Mouse (Mus musculus): ENCODE results near the gene Fpr2. TPM values are rescaled to one million over a fixed set of nuclear protein-coding genes. Genes with fewer than 3 reads are reported as not detected.

Gene Fpr2
- polyA plus RNA-seq, 1 experiment from 2014 or later, result 3.5 TPM

DNA sequence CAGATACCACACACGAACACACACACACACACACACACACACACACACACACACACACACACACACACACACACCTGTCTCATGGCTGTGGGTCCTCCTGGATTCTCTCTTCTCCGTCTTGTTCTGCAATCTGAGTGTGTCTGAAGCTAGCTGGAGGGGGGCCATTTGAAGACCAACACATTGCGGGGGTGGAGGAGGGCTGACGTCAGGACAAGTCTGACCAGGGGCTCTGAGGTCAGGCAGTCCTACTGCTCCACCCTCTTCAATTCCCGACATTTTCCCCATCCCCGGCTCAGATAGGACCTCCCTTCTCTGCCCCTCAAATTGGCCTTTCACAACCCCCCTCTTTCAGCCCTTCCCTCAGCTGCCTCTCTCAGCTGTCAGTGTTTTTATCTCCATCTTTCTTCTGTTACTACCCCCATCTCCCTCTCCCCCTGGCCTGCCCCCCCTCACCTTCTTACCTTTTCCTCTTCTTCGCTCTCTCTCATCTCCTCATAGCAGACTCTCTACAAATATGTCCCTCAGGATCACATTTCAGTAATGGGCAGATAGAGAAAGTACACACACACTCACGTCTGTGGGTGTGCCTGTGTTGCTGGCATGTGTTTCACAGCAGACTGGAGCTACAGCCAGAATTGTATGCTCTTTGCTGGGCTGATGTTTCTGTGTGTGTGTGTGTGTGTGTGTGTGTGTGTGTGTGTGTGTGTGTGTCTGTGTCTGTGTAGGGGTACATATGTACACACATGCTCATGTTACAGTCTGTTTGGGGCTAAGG, 32.4 kb upstream of the Fpr2 start, which contains the start of gene Has1:
Gene Has1 (minus strand): TSS at position 142 of the 775 bp plus-strand sequence.
- H3K4me3 ChIP-seq (replicated peaks), result no peak within 1 kb of the TSS
- H3K9ac ChIP-seq, result no peak within 1 kb of the TSS
- WGBS (ENCODE audit: insufficient replicate concordance), result 42% methylated on average over 8 of the region's 8 CpGs
- H3K36me3 ChIP-seq (replicated peaks), result no peaks in the 10 kb centered on the region
- H3K4me2 ChIP-seq, result no peak within 1 kb of the TSS
- peaks cover 13% of the 10 kb centered on the region for H3K27me3 ChIP-seq
- H3K9me3 ChIP-seq (replicated peaks), result no peaks in the 10 kb centered on the region
- 0 out of 2 replicates have a peak, but pooled peaks cover 2% of the 10 kb centered on the region for H3K4me1 ChIP-seq (replicated peaks)
- ATAC-seq (ENCODE audit: insufficient read depth), result no peak
- no peak within 1 kb of the TSS for H3K27ac ChIP-seq (replicated peaks)

DNA sequence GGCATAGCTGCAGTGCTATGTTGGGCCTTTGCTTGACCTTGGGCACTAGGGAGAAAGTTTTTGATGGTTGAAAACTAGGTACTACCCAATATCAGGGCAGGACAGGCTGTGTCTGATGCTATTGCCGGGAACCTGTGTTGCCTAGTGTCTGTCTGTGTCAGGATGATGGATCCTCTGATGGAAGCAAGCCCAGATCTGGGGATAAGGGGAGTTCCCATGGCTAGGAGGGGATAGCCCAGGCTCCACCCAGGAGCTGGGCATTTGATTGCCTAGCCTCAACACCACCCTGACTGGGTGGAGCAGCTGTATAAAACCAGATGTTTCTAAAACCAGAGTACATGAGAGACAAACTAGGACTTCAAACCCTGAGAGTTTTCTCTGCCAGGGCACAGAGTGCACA, 31.0 kb upstream of the Fpr2 start:
- H3K27me3 ChIP-seq, result peaks cover 2% of the 10 kb centered on the region; the same call in 1 of the 2 replicates
- H3K4me2 ChIP-seq, result no peak overlapping the region
- H3K9me3 ChIP-seq (replicated peaks), result no peaks in the 10 kb centered on the region
- no peaks in the 10 kb centered on the region for H3K36me3 ChIP-seq (replicated peaks)
- H3K27ac ChIP-seq (replicated peaks), result no peak overlapping the region
- no peak overlapping the region for H3K4me3 ChIP-seq (replicated peaks)
- no peak overlapping the region for H3K9ac ChIP-seq
- no peaks in the 10 kb centered on the region for H3K4me1 ChIP-seq (replicated peaks)
- 54% methylated on average over 1 of the region's 1 CpGs for WGBS (ENCODE audit: insufficient replicate concordance)
- no peak for ATAC-seq (ENCODE audit: insufficient read depth)

DNA sequence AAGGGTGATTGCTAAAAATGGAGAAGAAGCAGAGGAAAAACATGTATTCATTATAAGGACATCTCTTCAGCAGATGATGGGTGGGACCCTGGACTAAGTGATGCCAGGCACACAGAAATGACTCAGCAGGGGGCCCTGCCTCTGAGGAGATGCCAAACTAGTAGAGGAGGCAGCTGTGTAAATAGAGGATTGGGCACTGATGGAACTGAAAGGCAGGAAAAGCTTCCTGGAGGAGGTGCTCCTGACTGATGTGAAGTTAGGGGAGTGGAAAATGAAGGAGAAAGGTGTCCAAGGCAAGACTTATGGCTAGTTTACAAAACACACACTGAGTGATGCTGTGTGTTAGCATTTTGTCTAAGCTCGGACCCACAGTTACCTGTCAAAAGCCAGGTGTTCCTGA, 30.2 kb upstream of the Fpr2 start:
- H3K4me1 ChIP-seq (replicated peaks), result no peaks in the 10 kb centered on the region
- H3K9me3 ChIP-seq (replicated peaks), result no peaks in the 10 kb centered on the region
- no peaks in the 10 kb centered on the region for H3K27me3 ChIP-seq
- H3K4me2 ChIP-seq, result no peak overlapping the region
- no peaks in the 10 kb centered on the region for H3K36me3 ChIP-seq (replicated peaks)
- no peak for ATAC-seq (ENCODE audit: insufficient read depth)
- no peak overlapping the region for H3K9ac ChIP-seq
- H3K27ac ChIP-seq (replicated peaks), result no peak overlapping the region
- WGBS (ENCODE audit: insufficient replicate concordance), result 35% methylated on average over 1 of the region's 1 CpGs
- H3K4me3 ChIP-seq (replicated peaks), result no peak overlapping the region

DNA sequence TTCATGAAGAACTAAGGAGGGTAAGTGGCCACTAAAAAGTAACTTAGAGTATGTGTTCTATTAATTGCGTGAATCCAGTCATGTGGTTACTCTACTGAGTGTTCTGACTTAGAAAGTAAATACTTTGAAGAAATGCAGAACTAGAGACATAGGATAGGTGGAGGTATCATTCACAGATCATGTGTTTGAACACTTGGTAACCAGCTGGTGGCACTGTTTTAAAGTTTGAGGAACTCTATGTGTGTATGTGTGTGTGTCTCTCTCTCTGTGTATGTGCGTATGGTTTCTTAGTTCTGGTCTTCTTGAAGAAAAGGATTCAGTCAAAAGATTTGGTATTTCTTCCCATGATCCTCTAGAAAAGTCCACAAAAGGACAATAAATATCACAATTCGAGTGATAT, 27.5 kb upstream of the Fpr2 start:
- WGBS (ENCODE audit: insufficient replicate concordance), result 60% methylated on average over 3 of the region's 3 CpGs
- no peak overlapping the region for H3K9ac ChIP-seq
- no peaks in the 10 kb centered on the region for H3K36me3 ChIP-seq (replicated peaks)
- no peaks in the 10 kb centered on the region for H3K27me3 ChIP-seq
- no peaks in the 10 kb centered on the region for H3K9me3 ChIP-seq (replicated peaks)
- H3K4me2 ChIP-seq, result no peak overlapping the region
- ATAC-seq (ENCODE audit: insufficient read depth), result no peak
- H3K27ac ChIP-seq (replicated peaks), result no peak overlapping the region
- no peaks in the 10 kb centered on the region for H3K4me1 ChIP-seq (replicated peaks)
- H3K4me3 ChIP-seq (replicated peaks), result no peak overlapping the region

DNA sequence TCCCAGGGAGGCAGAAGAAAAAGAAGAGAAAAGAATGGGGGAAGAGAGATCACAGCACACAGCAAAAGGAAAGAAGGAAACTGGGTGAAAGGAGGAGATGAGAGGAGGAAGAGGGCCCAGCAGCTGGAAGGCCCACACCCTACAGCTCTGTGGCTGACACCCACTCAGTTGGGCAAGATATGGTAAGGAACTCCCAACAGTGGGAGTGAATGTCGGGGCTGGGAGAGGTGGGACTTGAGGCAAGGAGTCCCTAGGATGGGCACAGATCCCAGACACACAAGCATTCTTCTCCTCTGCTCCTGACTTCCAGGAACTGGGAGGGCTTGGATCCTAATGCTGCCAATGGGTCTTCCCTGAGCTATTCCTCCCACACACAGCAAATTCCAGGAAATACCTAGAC, 25.3 kb upstream of the Fpr2 start:
- ATAC-seq (ENCODE audit: insufficient read depth), result no peak
- no peaks in the 10 kb centered on the region for H3K36me3 ChIP-seq (replicated peaks)
- no peak overlapping the region for H3K9ac ChIP-seq
- H3K4me3 ChIP-seq (replicated peaks), result no peak overlapping the region
- WGBS (ENCODE audit: insufficient replicate concordance), result 27% methylated on average over 1 of the region's 1 CpGs
- no peaks in the 10 kb centered on the region for H3K9me3 ChIP-seq (replicated peaks)
- peaks cover 6% of the 10 kb centered on the region for H3K4me1 ChIP-seq (replicated peaks)
- H3K27ac ChIP-seq (replicated peaks), result no peak overlapping the region
- H3K4me2 ChIP-seq, result no peak overlapping the region
- H3K27me3 ChIP-seq, result no peaks in the 10 kb centered on the region

DNA sequence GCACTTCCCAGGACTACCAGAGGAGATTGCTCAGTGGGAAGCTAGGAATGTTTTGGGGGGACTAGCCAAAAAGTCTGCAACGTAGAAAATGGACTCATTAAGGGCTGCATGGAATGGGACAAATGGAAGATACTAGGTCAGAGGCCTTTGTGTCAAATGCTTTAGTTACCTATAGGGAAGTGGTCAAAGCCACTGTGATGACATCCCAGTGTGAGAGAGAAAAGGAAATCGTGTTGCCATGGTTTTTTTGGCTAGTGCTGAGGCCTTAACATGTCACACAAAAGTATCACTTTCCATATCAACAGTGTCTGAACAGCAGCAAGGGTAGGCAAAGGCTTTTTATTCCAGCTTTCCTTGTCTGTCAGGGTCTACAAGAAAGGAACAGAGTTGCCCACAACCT, 22.5 kb upstream of the Fpr2 start:
- Histone ChIP-seq H3K27ac (replicated peaks) (no peak overlapping the region), H3K9ac (no peak overlapping the region), H3K4me3 (replicated peaks) (no peak overlapping the region), H3K27me3 (no peaks in the 10 kb centered on the region), H3K9me3 (replicated peaks) (no peaks in the 10 kb centered on the region), H3K4me2 (no peak overlapping the region), H3K36me3 (replicated peaks) (no peaks in the 10 kb centered on the region), H3K4me1 (replicated peaks) (peaks cover 6% of the 10 kb centered on the region)
- peak; percentile 11; the same call in 1 of the 2 replicates for ATAC-seq (ENCODE audit: insufficient read depth)
- 23% methylated on average over 2 of the region's 2 CpGs for WGBS (ENCODE audit: insufficient replicate concordance)

DNA sequence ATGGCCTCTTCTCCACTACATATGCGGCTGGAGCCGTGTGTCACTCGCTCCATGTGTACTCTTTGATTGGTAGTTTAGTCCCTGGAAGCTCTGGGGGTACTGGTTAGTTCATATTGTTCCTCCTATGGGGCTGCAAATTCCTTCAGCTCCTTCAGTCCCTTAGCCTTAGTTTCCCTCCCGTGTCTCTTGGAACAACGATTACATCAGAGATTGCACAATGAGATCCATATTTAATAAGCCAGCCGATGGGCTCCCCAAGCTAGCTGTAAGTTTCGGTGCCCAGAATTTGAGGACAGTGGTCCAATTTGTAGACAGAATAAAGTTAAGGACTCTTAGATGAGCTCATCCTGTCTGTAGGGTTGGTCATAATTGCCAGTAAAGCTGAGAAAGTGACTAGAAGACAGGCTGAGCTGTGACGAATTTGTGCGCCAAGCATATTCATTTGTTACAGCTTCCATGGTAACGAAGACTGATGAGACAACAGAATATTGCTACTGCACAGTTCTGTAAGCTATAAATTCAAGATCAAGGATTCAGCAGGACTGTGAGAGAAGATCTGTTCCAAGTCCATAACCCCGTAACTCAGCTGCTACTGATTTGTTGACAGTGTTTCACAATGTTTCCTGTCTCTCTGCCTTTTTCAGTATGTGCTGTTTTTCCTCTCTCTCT, 20.7 kb upstream of the Fpr2 start:
- Histone ChIP-seq H3K4me2 (no peak overlapping the region), H3K4me1 (replicated peaks) (peaks cover 6% of the 10 kb centered on the region), H3K27ac (replicated peaks) (no peak overlapping the region), H3K36me3 (replicated peaks) (no peaks in the 10 kb centered on the region), H3K27me3 (no peaks in the 10 kb centered on the region), H3K4me3 (replicated peaks) (no peak overlapping the region), H3K9me3 (replicated peaks) (no peaks in the 10 kb centered on the region), H3K9ac (no peak overlapping the region)
- 59% methylated on average over 11 of the region's 11 CpGs for WGBS (ENCODE audit: insufficient replicate concordance)
- no peak for ATAC-seq (ENCODE audit: insufficient read depth)

DNA sequence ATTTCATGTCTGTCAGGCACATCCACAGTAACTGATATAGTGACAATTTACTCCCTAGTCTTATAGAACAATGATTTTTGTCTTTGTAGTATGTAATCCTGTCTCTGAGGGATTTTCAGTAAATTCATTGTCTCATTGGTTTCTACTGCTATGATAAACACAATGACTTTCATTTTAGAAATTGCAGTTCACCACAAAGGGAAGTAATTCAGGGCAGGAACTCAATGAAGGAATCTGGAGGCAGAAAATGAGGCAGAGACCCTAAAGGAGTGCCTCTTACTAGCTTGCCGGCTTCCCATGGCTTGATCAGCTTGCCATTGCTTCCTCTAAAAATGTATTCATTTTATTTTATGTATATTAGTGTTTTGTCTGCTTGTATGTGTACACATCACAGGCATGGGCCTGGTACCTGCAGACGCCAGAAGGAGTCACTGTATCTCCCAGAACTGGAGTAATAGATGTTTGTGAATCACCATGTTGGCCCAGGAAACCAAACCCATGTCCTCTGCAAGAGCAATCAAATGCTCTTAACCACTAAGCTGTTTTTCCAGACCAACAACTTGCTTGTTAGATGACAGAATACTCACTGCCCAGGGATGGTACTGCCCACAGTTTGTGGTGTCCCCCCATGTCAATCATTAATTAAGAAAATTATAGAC, 16.6 kb upstream of the Fpr2 start:
- H3K9me3 ChIP-seq (replicated peaks), result no peaks in the 10 kb centered on the region
- H3K27me3 ChIP-seq, result no peaks in the 10 kb centered on the region
- WGBS (ENCODE audit: insufficient replicate concordance), result 46% methylated on average over 2 of the region's 2 CpGs
- H3K36me3 ChIP-seq (replicated peaks), result no peaks in the 10 kb centered on the region
- no peak overlapping the region for H3K4me2 ChIP-seq
- no peak overlapping the region for H3K9ac ChIP-seq
- ATAC-seq (ENCODE audit: insufficient read depth), result no peak
- H3K4me1 ChIP-seq (replicated peaks), result peaks cover 6% of the 10 kb centered on the region; the same call in 1 of the 2 replicates
- H3K27ac ChIP-seq (replicated peaks), result no peak overlapping the region
- H3K4me3 ChIP-seq (replicated peaks), result no peak overlapping the region

DNA sequence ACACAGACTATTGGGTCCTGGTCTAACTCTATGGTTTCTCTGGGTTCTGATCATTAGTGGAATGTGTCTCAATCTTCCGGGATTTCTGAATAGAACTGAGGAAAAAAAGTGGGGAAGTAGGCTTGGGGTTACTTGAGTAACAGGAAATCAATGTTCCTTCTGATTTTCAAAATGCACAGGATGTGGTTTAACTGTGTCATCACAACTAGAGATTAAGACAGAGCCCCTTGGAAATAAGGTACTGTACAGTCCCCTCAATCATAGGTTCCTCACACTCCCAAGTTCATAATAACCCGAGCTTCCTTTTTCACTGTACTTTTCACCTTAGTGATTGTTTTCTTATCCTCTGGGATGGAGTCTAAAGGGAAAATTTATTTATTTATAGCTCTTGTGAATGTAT, 15.9 kb upstream of the Fpr2 start:
- no peaks in the 10 kb centered on the region for H3K9me3 ChIP-seq (replicated peaks)
- H3K4me1 ChIP-seq (replicated peaks), result peaks cover 4% of the 10 kb centered on the region; the same call in 1 of the 2 replicates
- H3K27me3 ChIP-seq, result no peaks in the 10 kb centered on the region
- no peak for ATAC-seq (ENCODE audit: insufficient read depth)
- 15% methylated on average over 2 of the region's 2 CpGs for WGBS (ENCODE audit: insufficient replicate concordance)
- no peaks in the 10 kb centered on the region for H3K36me3 ChIP-seq (replicated peaks)
- H3K9ac ChIP-seq, result no peak overlapping the region
- no peak overlapping the region for H3K4me2 ChIP-seq
- no peak overlapping the region for H3K4me3 ChIP-seq (replicated peaks)
- no peak overlapping the region for H3K27ac ChIP-seq (replicated peaks)

DNA sequence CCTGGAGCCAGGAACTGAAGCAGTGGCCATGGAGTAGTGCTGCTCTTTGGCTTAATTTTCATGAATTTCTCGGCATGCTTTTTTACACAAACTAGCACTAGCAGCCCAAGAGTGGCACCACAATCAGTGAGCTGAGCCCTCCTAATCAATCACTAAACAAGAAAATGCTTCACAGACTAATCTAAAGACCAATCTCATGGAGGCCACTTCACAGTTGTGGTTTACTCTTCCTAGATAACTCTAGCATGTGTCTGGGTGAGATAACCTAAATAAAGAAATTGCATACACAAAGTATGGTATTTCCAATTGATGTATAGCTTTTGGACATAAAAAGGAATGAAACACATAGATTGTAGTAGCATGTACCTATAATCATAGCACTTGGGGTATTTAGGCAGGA, 8.3 kb upstream of the Fpr2 start:
- Histone ChIP-seq H3K27me3 (no peaks in the 10 kb centered on the region), H3K4me3 (replicated peaks) (no peak overlapping the region), H3K36me3 (replicated peaks) (no peaks in the 10 kb centered on the region), H3K4me1 (replicated peaks) (no peaks in the 10 kb centered on the region), H3K4me2 (no peak overlapping the region), H3K27ac (replicated peaks) (no peak overlapping the region), H3K9me3 (replicated peaks) (no peaks in the 10 kb centered on the region), H3K9ac (no peak overlapping the region)
- no peak for ATAC-seq (ENCODE audit: insufficient read depth)
- 45% methylated on average over 1 of the region's 1 CpGs for WGBS (ENCODE audit: insufficient replicate concordance)

DNA sequence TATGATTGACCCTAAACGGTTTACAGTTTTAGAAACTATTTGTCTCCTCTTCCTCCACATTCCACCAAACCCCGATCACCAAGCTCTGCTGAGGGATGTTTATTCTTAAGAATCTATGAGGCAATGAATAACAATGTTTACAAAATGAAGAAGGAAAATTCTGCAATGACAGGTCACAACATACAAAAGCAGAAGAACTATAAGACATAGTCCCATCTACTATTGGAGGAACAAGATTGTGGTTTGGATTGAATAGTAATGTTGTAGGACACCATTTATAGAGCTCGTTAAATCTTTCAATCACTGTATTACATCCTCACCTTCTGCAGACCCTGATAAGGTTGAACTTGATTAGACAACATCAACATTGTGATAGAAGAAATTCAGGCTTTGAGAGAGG, 5.0 kb upstream of the Fpr2 start:
- Histone ChIP-seq H3K27me3 (no peaks in the 10 kb centered on the region), H3K4me1 (replicated peaks) (no peaks in the 10 kb centered on the region), H3K4me3 (replicated peaks) (no peak overlapping the region), H3K4me2 (no peak overlapping the region), H3K27ac (replicated peaks) (no peak overlapping the region), H3K9ac (no peak overlapping the region), H3K36me3 (replicated peaks) (no peaks in the 10 kb centered on the region), H3K9me3 (replicated peaks) (no peaks in the 10 kb centered on the region)
- no peak for ATAC-seq (ENCODE audit: insufficient read depth)
- 52% methylated on average over 3 of the region's 3 CpGs for WGBS (ENCODE audit: insufficient replicate concordance)
